Mouse (Mus musculus): ENCODE data around the gene Ggact. TPM values are rescaled to one million over a fixed set of nuclear protein-coding genes. Genes with fewer than 3 reads are reported as not detected.

Gene Ggact
- polyA plus RNA-seq, 1 experiment from 2014 or later: 29.5 TPM

DNA sequence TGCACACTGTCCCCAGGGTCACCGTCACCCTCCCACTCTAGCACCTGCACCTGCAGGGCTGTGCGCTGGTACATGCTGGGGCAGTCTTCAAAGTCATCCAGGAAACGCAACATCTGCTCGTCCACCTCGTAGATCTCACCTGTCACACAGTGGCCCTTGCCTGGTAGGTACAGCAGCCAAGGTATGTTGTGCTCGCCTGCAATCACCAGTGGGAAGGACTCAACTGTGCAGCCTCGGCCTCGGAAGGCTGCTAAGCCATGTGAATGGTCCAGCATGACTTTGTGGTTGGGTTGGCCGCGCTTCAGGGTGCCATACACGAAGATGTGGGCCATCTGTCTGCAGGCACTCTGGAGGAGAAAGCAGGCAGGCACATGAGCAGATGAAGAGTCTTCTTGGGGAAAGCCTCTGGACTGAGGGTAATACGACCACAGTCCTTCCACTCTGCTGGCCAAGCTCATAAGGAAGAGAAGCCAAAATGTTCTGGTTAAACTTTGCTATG lies 22.0 kb downstream of the Ggact start:
- Histone ChIP-seq H3K4me1 (ENCODE audit: control insufficient read depth, insufficient read depth, low read length) (no peaks in the 10 kb centered on the region), H3K27ac (ENCODE audit: low read length) (no peak overlapping the region), H3K27me3 (ENCODE audit: control insufficient read depth, insufficient read depth, low read length) (no peaks in the 10 kb centered on the region), H3K4me2 (replicated peaks; ENCODE audit: low read depth, low read length) (no peak overlapping the region), H3K9me3 (ENCODE audit: control insufficient read depth, low read depth, low read length) (no peaks in the 10 kb centered on the region), H3K9ac (replicated peaks; ENCODE audit: low read depth, low read length) (no peak overlapping the region), H3K36me3 (ENCODE audit: control insufficient read depth, insufficient read depth, low read length) (no peaks in the 10 kb centered on the region), H3K4me3 (ENCODE audit: low read depth, low read length) (no peak overlapping the region)
- no peak for ATAC-seq (ENCODE audit: insufficient number of reproducible peaks, insufficient read depth, low FRiP score, low read depth)
- WGBS: 89% methylated on average over 12 of the region's 12 CpGs

DNA sequence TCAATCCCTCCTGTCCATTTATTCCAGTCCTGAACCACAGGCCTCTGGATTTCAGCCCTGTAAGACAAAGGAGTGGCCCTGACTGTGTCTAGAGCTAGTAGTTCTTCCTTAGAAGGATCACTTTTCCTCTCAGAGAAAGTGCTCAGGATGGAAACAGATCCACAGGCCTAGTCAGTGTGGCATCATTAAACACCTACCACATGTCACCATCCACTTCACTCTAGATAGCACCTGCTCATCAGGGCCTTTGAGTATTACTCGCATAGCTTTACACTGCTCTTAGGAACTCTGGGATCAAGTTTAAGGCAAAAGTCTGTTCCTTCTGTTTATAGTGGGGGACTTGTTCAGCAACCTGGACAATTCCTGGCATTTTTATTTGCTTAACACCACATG lies 25.1 kb downstream of the Ggact start:
- H3K36me3 ChIP-seq (ENCODE audit: control insufficient read depth, insufficient read depth, low read length): no peaks in the 10 kb centered on the region
- no peak for ATAC-seq (ENCODE audit: insufficient number of reproducible peaks, insufficient read depth, low FRiP score, low read depth)
- WGBS: 88% methylated on average over 1 of the region's 1 CpGs
- H3K9me3 ChIP-seq (ENCODE audit: control insufficient read depth, low read depth, low read length): no peaks in the 10 kb centered on the region
- no peak overlapping the region for H3K9ac ChIP-seq (replicated peaks; ENCODE audit: low read depth, low read length)
- H3K4me3 ChIP-seq (ENCODE audit: low read depth, low read length): no peak overlapping the region
- no peak overlapping the region for H3K4me2 ChIP-seq (replicated peaks; ENCODE audit: low read depth, low read length)
- no peaks in the 10 kb centered on the region for H3K27me3 ChIP-seq (ENCODE audit: control insufficient read depth, insufficient read depth, low read length)
- no peak overlapping the region for H3K27ac ChIP-seq (ENCODE audit: low read length)
- H3K4me1 ChIP-seq (ENCODE audit: control insufficient read depth, insufficient read depth, low read length): 0 out of 2 replicates have a peak, but pooled peaks cover 3% of the 10 kb centered on the region

DNA sequence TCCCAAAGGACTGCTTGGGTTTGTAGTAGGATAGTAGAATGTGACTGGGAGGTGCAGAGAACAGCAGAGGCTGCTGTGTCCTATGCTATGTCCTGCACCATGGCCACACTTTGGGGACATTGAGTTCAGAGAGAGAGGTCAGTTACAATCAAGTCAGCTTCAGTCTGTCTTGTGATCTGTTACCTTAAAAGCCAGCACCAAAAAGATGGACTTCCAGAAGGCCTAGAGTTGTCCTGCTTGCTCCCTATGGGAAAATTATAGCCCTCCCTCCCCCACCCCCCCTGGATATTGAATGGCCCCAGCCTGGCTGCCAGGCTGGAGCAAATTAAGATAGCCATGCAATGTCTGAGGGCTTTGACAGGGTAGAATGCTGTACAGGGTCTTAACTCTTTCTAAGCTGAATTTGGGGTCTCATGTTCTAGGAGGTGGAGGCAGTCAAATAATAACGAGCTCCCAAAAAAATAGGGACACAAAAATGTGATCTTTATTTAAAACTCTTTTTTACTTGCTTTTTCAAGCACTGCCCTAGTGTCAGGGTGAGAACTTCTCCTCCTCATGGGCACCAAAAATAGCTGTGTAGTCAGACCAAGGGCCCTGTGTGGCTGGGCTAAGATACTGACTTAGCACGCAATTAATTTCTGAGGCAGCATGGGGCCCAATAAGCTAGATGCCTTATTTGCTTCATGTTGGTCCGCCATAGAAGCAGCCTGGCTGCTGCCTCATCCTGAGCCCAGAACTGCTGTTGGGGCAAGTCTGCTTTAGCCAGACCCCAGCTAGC lies 25.7 kb downstream of the Ggact start:
- WGBS: 92% methylated on average over 3 of the region's 3 CpGs
- H3K9ac ChIP-seq (replicated peaks; ENCODE audit: low read depth, low read length): no peak overlapping the region
- H3K9me3 ChIP-seq (ENCODE audit: control insufficient read depth, low read depth, low read length): no peaks in the 10 kb centered on the region
- no peaks in the 10 kb centered on the region for H3K27me3 ChIP-seq (ENCODE audit: control insufficient read depth, insufficient read depth, low read length)
- H3K4me1 ChIP-seq (ENCODE audit: control insufficient read depth, insufficient read depth, low read length): 0 out of 2 replicates have a peak, but pooled peaks cover 3% of the 10 kb centered on the region
- no peak for ATAC-seq (ENCODE audit: insufficient number of reproducible peaks, insufficient read depth, low FRiP score, low read depth)
- H3K27ac ChIP-seq (ENCODE audit: low read length): no peak overlapping the region
- H3K4me2 ChIP-seq (replicated peaks; ENCODE audit: low read depth, low read length): no peak overlapping the region
- no peak overlapping the region for H3K4me3 ChIP-seq (ENCODE audit: low read depth, low read length)
- H3K36me3 ChIP-seq (ENCODE audit: control insufficient read depth, insufficient read depth, low read length): no peaks in the 10 kb centered on the region

DNA sequence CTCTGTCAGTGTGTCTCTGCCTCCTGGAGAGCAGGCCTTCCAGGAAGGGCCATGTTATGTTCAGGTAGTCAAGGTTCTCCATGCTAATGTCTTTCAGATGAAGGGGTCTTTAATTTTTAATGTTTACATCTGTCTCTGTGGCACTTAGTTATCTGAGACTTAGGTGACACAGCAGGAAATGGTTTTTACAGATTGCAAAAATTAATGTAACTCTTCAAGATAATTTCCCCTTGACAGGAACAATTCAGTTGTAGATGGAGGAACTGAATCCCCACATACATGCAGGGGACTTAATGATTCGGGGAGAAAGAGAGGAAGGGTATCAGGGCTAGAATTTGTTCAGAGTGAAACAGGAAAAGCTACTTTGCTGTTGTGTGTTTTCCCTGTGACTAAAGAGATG lies 26.3 kb downstream of the Ggact start:
- Histone ChIP-seq H3K27ac (ENCODE audit: low read length) (no peak overlapping the region), H3K9ac (replicated peaks; ENCODE audit: low read depth, low read length) (no peak overlapping the region), H3K4me2 (replicated peaks; ENCODE audit: low read depth, low read length) (no peak overlapping the region), H3K27me3 (ENCODE audit: control insufficient read depth, insufficient read depth, low read length) (no peaks in the 10 kb centered on the region), H3K36me3 (ENCODE audit: control insufficient read depth, insufficient read depth, low read length) (no peaks in the 10 kb centered on the region), H3K9me3 (ENCODE audit: control insufficient read depth, low read depth, low read length) (no peaks in the 10 kb centered on the region), H3K4me1 (ENCODE audit: control insufficient read depth, insufficient read depth, low read length) (0 out of 2 replicates have a peak, but pooled peaks cover 3% of the 10 kb centered on the region), H3K4me3 (ENCODE audit: low read depth, low read length) (no peak overlapping the region)
- no peak for ATAC-seq (ENCODE audit: insufficient number of reproducible peaks, insufficient read depth, low FRiP score, low read depth)
- 90% methylated on average over 1 of the region's 1 CpGs for WGBS

DNA sequence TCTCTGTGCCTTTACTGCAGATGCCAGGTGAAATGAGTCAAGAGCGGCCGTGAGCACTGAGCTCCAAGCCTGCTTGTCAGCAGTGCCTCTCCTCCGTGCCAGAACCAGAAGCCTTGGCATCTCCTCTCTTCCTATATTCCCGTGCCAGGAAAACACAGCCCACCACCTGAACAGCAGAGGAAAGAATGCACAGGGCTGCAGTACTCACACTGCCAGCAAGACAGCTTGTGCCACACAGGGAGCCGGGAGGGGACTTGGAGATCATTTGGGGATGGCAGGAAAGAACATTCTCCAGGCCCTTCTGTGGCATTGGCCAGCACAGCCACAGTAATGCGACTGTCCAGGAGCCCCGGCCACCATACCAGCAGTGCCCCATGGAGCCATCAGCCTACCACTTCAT lies 27.7 kb downstream of the Ggact start:
- Histone ChIP-seq H3K4me2 (replicated peaks; ENCODE audit: low read depth, low read length) (no peak overlapping the region), H3K27me3 (ENCODE audit: control insufficient read depth, insufficient read depth, low read length) (no peaks in the 10 kb centered on the region), H3K4me3 (ENCODE audit: low read depth, low read length) (no peak overlapping the region), H3K9ac (replicated peaks; ENCODE audit: low read depth, low read length) (no peak overlapping the region), H3K9me3 (ENCODE audit: control insufficient read depth, low read depth, low read length) (no peaks in the 10 kb centered on the region), H3K4me1 (ENCODE audit: control insufficient read depth, insufficient read depth, low read length) (0 out of 2 replicates have a peak, but pooled peaks cover 3% of the 10 kb centered on the region), H3K27ac (ENCODE audit: low read length) (no peak overlapping the region), H3K36me3 (ENCODE audit: control insufficient read depth, insufficient read depth, low read length) (no peaks in the 10 kb centered on the region)
- 93% methylated on average over 7 of the region's 7 CpGs for WGBS
- no peak for ATAC-seq (ENCODE audit: insufficient number of reproducible peaks, insufficient read depth, low FRiP score, low read depth)

DNA sequence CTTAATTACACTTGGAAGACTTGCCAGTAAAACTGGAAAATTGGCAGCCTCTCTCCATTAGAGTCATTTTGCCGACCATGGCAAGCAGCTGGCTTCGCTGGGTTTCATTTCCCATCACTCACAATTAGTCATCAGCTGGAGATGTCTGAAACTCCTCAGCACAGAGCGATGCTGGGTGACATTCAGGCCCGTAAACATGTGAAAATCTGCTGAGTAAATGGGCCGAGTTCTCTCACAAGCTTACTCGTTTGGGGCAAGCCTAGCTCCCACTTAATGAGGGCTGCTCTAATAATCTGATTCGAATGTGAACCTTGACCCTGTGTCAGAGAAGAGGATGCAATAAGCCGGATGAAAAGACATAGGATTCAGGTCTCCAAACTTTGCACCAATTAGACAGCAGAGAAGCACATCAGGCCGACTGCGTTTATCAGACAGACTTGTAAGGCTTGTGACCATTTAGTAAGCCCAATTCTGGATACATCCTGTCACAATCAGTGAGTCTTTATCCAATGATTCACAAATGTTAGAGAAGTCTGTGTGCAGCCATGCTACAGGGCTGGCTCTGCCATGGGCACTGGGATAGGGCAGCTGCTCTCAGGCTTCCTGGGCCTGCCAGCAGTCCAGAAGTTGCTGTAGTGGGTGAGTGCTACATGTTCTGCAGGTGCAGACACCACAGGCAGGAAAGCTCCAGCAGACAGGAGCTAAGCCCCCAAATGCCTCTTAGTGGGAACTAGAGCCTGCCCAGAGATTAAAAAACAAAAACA lies 29.6 kb downstream of the Ggact start:
- no peak overlapping the region for H3K4me2 ChIP-seq (replicated peaks; ENCODE audit: low read depth, low read length)
- H3K9me3 ChIP-seq (ENCODE audit: control insufficient read depth, low read depth, low read length): no peaks in the 10 kb centered on the region
- no peak; the same call in 1 of the 2 replicates for ATAC-seq (ENCODE audit: insufficient number of reproducible peaks, insufficient read depth, low FRiP score, low read depth)
- H3K4me3 ChIP-seq (ENCODE audit: low read depth, low read length): no peak overlapping the region
- 58% methylated on average over 10 of the region's 10 CpGs for WGBS
- no peaks in the 10 kb centered on the region for H3K36me3 ChIP-seq (ENCODE audit: control insufficient read depth, insufficient read depth, low read length)
- H3K27me3 ChIP-seq (ENCODE audit: control insufficient read depth, insufficient read depth, low read length): no peaks in the 10 kb centered on the region
- no peak overlapping the region for H3K9ac ChIP-seq (replicated peaks; ENCODE audit: low read depth, low read length)
- H3K4me1 ChIP-seq (ENCODE audit: control insufficient read depth, insufficient read depth, low read length): 0 out of 2 replicates have a peak, but pooled peaks cover 3% of the 10 kb centered on the region
- H3K27ac ChIP-seq (ENCODE audit: low read length): no peak overlapping the region

DNA sequence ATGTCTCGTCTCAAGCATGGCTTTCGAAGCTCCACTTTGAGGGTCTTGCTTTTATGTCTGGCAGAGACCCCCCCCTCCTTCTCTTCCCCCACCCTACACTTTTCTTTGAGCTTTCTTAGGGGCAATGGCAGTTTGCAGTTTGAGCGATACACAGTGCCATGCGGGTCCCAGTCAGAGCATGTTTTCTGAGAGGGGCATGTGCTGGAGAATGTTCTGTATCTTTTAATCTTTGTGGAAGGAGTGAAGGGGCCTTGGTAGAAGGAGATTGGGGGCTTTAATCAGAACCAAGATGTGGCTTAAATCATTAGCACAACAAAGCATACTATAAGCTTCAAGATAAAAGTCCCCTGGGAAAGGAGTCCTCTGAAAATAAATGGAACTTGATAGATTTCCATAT lies 30.1 kb downstream of the Ggact start:
- H3K4me2 ChIP-seq (replicated peaks; ENCODE audit: low read depth, low read length): no peak overlapping the region
- H3K27ac ChIP-seq (ENCODE audit: low read length): no peak overlapping the region
- H3K9me3 ChIP-seq (ENCODE audit: control insufficient read depth, low read depth, low read length): no peaks in the 10 kb centered on the region
- H3K27me3 ChIP-seq (ENCODE audit: control insufficient read depth, insufficient read depth, low read length): no peaks in the 10 kb centered on the region
- no peak for ATAC-seq (ENCODE audit: insufficient number of reproducible peaks, insufficient read depth, low FRiP score, low read depth)
- no peaks in the 10 kb centered on the region for H3K36me3 ChIP-seq (ENCODE audit: control insufficient read depth, insufficient read depth, low read length)
- 0 out of 2 replicates have a peak, but pooled peaks cover 3% of the 10 kb centered on the region for H3K4me1 ChIP-seq (ENCODE audit: control insufficient read depth, insufficient read depth, low read length)
- no peak overlapping the region for H3K4me3 ChIP-seq (ENCODE audit: low read depth, low read length)
- WGBS: 75% methylated on average over 4 of the region's 4 CpGs
- H3K9ac ChIP-seq (replicated peaks; ENCODE audit: low read depth, low read length): no peak overlapping the region

DNA sequence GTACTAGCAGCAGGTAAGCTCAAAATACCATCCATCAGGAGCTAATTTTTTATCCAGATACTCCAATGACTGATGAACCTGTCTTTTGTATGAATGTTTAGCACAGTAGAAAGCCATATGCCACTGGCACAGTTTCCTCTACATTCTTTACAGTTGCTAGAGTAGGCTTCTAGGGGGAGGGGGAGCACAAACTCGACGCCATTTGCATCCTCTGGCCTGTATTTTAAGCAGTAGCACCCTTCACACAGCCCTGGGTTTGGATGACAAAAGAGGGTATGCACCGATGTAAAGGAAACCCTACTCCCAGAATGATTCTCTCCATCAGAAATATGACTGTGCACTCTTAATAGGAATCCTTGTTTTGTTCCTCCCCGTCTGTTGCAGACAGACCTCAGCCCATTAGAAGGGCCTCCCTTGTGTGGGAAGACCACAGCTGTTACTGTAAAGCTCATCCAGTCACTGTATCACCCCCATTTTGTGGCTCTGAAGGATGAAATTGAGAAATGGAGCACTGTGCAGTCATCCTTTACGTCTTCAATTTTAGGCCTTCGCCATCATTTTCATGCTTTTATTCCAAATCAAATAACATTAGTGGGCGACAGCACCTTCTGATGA lies 30.7 kb downstream of the Ggact start:
- 77% methylated on average over 7 of the region's 7 CpGs for WGBS
- no peak for ATAC-seq (ENCODE audit: insufficient number of reproducible peaks, insufficient read depth, low FRiP score, low read depth)
- 0 out of 2 replicates have a peak, but pooled peaks cover 3% of the 10 kb centered on the region for H3K4me1 ChIP-seq (ENCODE audit: control insufficient read depth, insufficient read depth, low read length)

More for the DNA sequence above, 30.7 kb downstream of the Ggact start:
- no peaks in the 10 kb centered on the region for H3K36me3 ChIP-seq (ENCODE audit: control insufficient read depth, insufficient read depth, low read length)
- no peaks in the 10 kb centered on the region for H3K27me3 ChIP-seq (ENCODE audit: control insufficient read depth, insufficient read depth, low read length)
- no peaks in the 10 kb centered on the region for H3K9me3 ChIP-seq (ENCODE audit: control insufficient read depth, low read depth, low read length)
- H3K4me2 ChIP-seq (replicated peaks; ENCODE audit: low read depth, low read length): no peak overlapping the region
- H3K27ac ChIP-seq (ENCODE audit: low read length): no peak overlapping the region
- no peak overlapping the region for H3K9ac ChIP-seq (replicated peaks; ENCODE audit: low read depth, low read length)
- H3K4me3 ChIP-seq (ENCODE audit: low read depth, low read length): no peak overlapping the region
